Mouse (Mus musculus) T-helper 1 cell (primary cell): ENCODE data around the gene Tesmin.

Experiments used
- in situ Hi-C: fragments of 300-600 bp; cut with MboI, MseI; formaldehyde crosslinking; loops from one replicate; pipeline ENCODE4 v1.15.1; 2025; ENCODE audit warnings: high pct_unique_total_duplicates

Gene Tesmin

GRCm38 (mm10) chr19:3388629-3389057 lies at the start of gene Tesmin:
TSS of gene Tesmin (plus strand) at chr19:3388857.
- in situ Hi-C loops = no loop called here

GRCm38 (mm10) chr19:3339187-3339586 lies 49.5 kb upstream of the Tesmin start:
- in situ Hi-C loops = no loop called here

- in situ Hi-C loops = loop anchor here (5.0 kb wide), 1 partner anchor 101 kb away; no protein-coding TSS in a partner anchor
Measured at GRCm38 (mm10) chr19:3341021-3341420, 47.6 kb upstream of the Tesmin start.

- in situ Hi-C loops = loop anchor here (5.0 kb wide), 1 partner anchor 98 kb away; no protein-coding TSS in a partner anchor
Measured at GRCm38 (mm10) chr19:3343929-3344328, 44.7 kb upstream of the Tesmin start.

GRCm38 (mm10) chr19:3344636-3345544 lies 43.8 kb upstream of the Tesmin start:
- in situ Hi-C loops = loop anchor here (5.0 kb wide), 1 partner anchor 97 kb away; no protein-coding TSS in a partner anchor

GRCm38 (mm10) chr19:3347784-3348183 lies 40.9 kb upstream of the Tesmin start:
- in situ Hi-C loops = no loop called here

- in situ Hi-C loops = no loop called here
Measured at GRCm38 (mm10) chr19:3353415-3354111, 35.1 kb upstream of the Tesmin start.

- in situ Hi-C loops = no loop called here
Measured at GRCm38 (mm10) chr19:3355096-3355495, 33.6 kb upstream of the Tesmin start.

GRCm38 (mm10) chr19:3356516-3356915 lies 32.1 kb upstream of the Tesmin start:
- in situ Hi-C loops = no loop called here

- in situ Hi-C loops = no loop called here
Measured at GRCm38 (mm10) chr19:3357620-3358019, 31.0 kb upstream of the Tesmin start.

- in situ Hi-C loops = no loop called here
Measured at GRCm38 (mm10) chr19:3359841-3360588, 28.6 kb upstream of the Tesmin start.

- in situ Hi-C loops = no loop called here
Measured at GRCm38 (mm10) chr19:3363510-3363909, 25.1 kb upstream of the Tesmin start.

- in situ Hi-C loops = no loop called here
Measured at GRCm38 (mm10) chr19:3365089-3365488, 23.6 kb upstream of the Tesmin start.

- in situ Hi-C loops = no loop called here
Measured at GRCm38 (mm10) chr19:3368276-3368675, 20.4 kb upstream of the Tesmin start.

GRCm38 (mm10) chr19:3373380-3373779 lies 15.3 kb upstream of the Tesmin start:
- in situ Hi-C loops = no loop called here

GRCm38 (mm10) chr19:3374028-3374427 lies 14.6 kb upstream of the Tesmin start:
- in situ Hi-C loops = no loop called here

GRCm38 (mm10) chr19:3375945-3376495 lies 12.6 kb upstream of the Tesmin start:
- in situ Hi-C loops = no loop called here

GRCm38 (mm10) chr19:3376966-3377715 lies 11.5 kb upstream of the Tesmin start:
- in situ Hi-C loops = no loop called here

- in situ Hi-C loops = no loop called here
Measured at GRCm38 (mm10) chr19:3378614-3379013, 10.0 kb upstream of the Tesmin start.

GRCm38 (mm10) chr19:3388061-3388460 lies 596 bp upstream of the Tesmin start:
- in situ Hi-C loops = no loop called here

GRCm38 (mm10) chr19:3389089-3389488 lies 432 bp downstream of the Tesmin start:
- in situ Hi-C loops = no loop called here
